Mouse (Mus musculus) heart, embryonic 15.5 days (tissue): ENCODE measurements at regions not wholly inside any gene's neighbourhood (a gene's known extent, or its start where the extent isn't known, plus 50 kb on each side); places are given as distances from the start of the nearest gene placed in this dataset.

Experiments
- ATAC-seq: fragments of 200-750 bp; cut with Nextera tagmentation; replicated peaks from 2 replicates; pipeline ENCODE4 v1.8.0; 2017; ENCODE audit warnings: low read depth, moderate TSS enrichment; ENCODE audit not compliant: insufficient number of reproducible peaks, insufficient read depth, low FRiP score
- H3K27ac ChIP-seq: fragments of 300-500 bp; sonication (generic); 2 replicates; pipeline ENCODE4 v1.5.1; 2015; ENCODE audit warnings: mild to moderate bottlenecking, inconsistent platforms
- H3K27me3 ChIP-seq: fragments of 300-500 bp; sonication (generic); 2 replicates; pipeline ENCODE4 v1.6.1; 2015; ENCODE audit warnings: inconsistent platforms
- H3K36me3 ChIP-seq: fragments of 300-500 bp; sonication (generic); 2 replicates; pipeline ENCODE4 v1.6.1; 2015; ENCODE audit warnings: mild to moderate bottlenecking, inconsistent platforms
- H3K4me1 ChIP-seq: fragments of 300-500 bp; sonication (generic); replicated peaks from 2 replicates; pipeline ENCODE4 v1.6.1; 2015; ENCODE audit warnings: inconsistent platforms
- H3K4me2 ChIP-seq: fragments of 300-500 bp; sonication (generic); 2 replicates; pipeline ENCODE4 v1.6.1; 2015; ENCODE audit warnings: inconsistent platforms, mild to moderate bottlenecking, moderate library complexity
- H3K4me3 ChIP-seq: fragments of 300-500 bp; sonication (generic); 2 replicates; pipeline ENCODE4 v1.5.1; 2015; ENCODE audit warnings: mild to moderate bottlenecking, inconsistent platforms
- H3K9ac ChIP-seq: fragments of 300-500 bp; sonication (generic); 2 replicates; pipeline ENCODE4 v1.6.1; 2015; ENCODE audit warnings: mild to moderate bottlenecking, inconsistent platforms
- H3K9me3 ChIP-seq: fragments of 300-500 bp; sonication (generic); replicated peaks from 2 replicates; pipeline ENCODE4 v1.6.1; 2016; ENCODE audit warnings: inconsistent platforms
- WGBS: fragments of 180-500 bp; shearing (Covaris S2); methylation state at CpG from one replicate; pipeline ENCODE4 v1.1.7; 2015; ENCODE audit warnings: mixed read lengths; 5-methylcytosine and 5-hydroxymethylcytosine counted together

DNA sequence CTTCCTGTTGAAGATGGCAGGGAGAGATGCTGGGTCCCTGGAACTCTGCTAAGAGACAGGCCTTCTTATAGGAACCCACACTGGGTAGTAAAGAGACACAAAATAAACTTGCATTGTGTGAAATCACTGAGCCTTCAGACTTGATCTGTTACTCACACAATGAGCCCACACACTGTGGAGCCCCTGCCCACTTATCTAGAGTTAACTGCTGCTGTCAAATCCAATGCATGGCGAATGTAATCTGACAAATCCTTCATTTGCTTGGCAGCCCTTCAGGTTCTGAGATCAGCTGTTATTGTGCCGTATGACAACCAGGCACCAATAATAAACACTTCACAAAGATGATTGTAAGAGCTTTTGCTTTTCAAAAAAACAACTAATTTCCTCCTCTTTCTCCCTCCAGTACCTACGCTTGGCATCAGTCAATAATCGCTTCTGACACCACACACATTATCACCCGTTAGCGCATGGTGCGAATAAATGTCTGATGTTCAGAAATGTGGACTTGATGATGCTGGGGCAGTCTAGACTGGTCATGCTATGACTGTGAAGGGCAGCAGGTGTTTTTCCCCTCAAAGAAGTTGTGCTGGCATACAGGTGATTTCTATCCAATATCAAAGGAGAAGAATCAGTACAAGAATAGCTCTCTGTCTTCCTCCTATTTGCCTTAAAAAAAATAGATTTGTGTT is 81.4 kb upstream of the Ptgfrn start:
- no peaks in the 10 kb centered on the region for H3K27me3 ChIP-seq
- H3K36me3 ChIP-seq = no peaks in the 10 kb centered on the region
- no peak overlapping the region for H3K4me2 ChIP-seq
- ATAC-seq = no peak
- 64% methylated on average over 7 of the region's 7 CpGs for WGBS
- H3K27ac ChIP-seq = no peak overlapping the region
- H3K9me3 ChIP-seq = no peaks in the 10 kb centered on the region
- H3K4me1 ChIP-seq = peaks cover 10% of the 10 kb centered on the region
- H3K4me3 ChIP-seq = no peak overlapping the region
- H3K9ac ChIP-seq = no peak overlapping the region

DNA sequence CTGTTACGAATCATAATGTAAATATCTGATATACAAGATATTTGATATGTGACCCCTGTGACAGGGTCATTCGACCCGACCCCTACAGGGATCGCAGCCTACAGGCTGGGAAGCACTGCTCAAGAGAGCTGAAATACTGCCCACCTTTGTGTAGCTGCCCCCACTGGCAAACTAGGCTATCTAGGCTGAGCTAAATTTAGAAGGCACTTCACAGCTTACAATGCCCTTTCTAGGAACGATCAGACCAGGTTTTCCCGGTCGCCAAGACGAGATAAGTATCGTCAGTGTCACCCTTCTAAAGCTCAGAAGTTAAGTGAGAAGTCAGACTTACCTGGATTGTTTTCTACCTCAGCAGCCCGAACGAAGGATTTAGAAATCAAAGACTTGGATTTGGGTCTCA is 71.9 kb upstream of the Ptgfrn start:
- H3K27me3 ChIP-seq = no peaks in the 10 kb centered on the region
- H3K4me2 ChIP-seq = peak overlapping the region; percentile 33
- H3K9me3 ChIP-seq = no peaks in the 10 kb centered on the region; the same call in 1 of the 2 replicates
- 43% methylated on average over 11 of the region's 11 CpGs for WGBS
- ATAC-seq = no peak; the same call in 1 of the 2 replicates
- peak overlapping the region; percentile 46; the same call in 1 of the 2 replicates for H3K27ac ChIP-seq
- H3K9ac ChIP-seq = no peak overlapping the region
- H3K4me1 ChIP-seq = 0 out of 2 replicates have a peak, but pooled peaks cover 5% of the 10 kb centered on the region
- no peak overlapping the region for H3K4me3 ChIP-seq
- no peaks in the 10 kb centered on the region for H3K36me3 ChIP-seq

DNA sequence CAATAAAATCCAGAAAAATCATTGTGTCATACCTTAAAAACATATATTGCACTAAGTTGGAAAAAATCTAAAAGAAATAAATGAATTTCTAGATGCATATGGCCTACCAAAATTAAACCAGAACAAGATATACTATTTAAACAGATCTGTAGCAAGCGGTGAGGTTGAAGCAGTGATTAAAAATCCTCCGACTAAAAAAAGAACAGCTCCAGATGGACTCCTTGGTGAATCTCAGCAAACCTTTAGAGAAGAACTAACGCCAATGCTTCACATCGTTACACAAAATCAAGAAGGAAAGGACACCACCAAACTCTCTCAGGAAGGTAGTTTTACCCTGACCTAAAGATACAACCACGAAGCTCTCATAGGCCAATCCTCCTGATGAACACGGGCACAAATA is 63.9 kb upstream of the Ptgfrn start:
- H3K36me3 ChIP-seq = no peaks in the 10 kb centered on the region
- no peak overlapping the region for H3K4me2 ChIP-seq
- no peaks in the 10 kb centered on the region for H3K27me3 ChIP-seq
- ATAC-seq = no peak
- H3K27ac ChIP-seq = no peak overlapping the region
- no peaks in the 10 kb centered on the region; the same call in 1 of the 2 replicates for H3K9me3 ChIP-seq
- no peak overlapping the region for H3K4me3 ChIP-seq
- no peak overlapping the region for H3K9ac ChIP-seq
- H3K4me1 ChIP-seq = peaks cover under 1% of the 10 kb centered on the region; the same call in 1 of the 2 replicates
- WGBS = 81% methylated on average over 6 of the region's 6 CpGs

DNA sequence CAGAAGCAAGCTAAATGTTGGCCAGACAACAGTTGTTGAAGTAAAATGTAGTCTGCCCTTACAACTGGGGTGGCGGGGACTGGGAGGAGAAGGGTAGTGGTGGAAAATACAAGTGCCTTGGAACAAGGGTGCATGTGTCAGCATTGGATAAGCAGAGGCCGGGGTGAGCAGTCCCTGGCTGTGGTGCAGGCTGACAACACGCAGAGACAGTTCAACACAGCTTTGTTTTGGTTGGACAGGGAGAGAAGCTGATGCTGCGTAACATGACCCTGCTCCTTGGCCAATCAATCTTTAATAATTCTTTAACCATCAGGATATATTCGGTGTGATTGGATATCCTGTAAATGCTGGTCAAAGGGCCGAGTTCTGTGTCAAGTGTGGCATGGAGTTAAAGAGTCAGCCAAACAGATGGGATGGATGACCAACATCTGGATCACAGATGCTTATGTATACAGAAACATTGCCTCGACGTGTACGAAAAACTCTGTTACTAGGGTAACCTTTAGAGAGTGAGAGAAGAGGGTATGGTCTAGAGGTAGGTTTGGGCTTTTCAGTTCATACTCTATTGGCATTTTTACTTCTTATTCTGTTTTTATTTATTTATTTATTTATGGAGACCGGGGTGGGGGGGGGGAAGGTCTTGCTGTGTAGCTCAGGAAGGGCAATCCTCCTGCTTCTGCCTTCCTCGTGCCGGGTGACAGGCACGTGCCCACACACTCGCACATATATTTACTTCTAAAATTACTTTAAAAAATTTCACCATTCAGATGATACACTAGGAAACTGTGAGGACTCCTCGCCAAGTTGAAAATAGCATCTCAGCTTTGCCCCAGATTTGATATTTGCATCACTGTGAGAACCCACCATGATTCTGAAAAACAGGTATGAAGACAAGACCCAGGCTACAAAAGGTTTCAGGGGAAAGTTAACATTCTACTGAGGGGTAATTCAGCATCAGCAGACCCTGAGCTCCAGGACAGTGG is 60.2 kb upstream of the Ptgfrn start:
- Histone ChIP-seq H3K4me3 (no peak overlapping the region), H3K27ac (no peak overlapping the region), H3K4me2 (no peak overlapping the region), H3K36me3 (no peaks in the 10 kb centered on the region), H3K4me1 (peaks cover 7% of the 10 kb centered on the region; the same call in 1 of the 2 replicates), H3K9ac (no peak overlapping the region), H3K9me3 (no peaks in the 10 kb centered on the region), H3K27me3 (no peaks in the 10 kb centered on the region)
- WGBS = 78% methylated on average over 15 of the region's 15 CpGs
- ATAC-seq = no peak

DNA sequence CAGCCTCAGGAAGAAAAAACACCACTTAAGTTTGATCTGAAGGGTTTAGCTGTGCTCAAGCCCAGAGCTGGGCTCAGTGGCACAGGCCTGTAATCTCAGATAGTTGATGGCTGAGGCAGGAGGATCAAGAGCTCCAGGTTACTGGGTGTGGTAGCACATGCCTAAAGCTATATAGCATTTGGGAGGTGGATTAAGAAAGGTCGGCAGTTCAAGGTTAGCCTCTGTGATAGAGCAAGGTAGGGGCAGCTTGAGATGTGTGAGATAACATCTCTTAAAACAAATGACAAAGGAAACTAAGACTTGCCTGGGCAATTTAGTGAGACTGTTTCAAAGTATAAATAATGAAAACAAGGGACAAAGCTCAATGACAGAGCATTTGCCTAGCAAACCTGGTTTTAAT is 56.9 kb upstream of the Ptgfrn start:
- no peak for ATAC-seq
- 69% methylated on average over 1 of the region's 1 CpGs for WGBS
- no peaks in the 10 kb centered on the region for H3K36me3 ChIP-seq

DNA sequence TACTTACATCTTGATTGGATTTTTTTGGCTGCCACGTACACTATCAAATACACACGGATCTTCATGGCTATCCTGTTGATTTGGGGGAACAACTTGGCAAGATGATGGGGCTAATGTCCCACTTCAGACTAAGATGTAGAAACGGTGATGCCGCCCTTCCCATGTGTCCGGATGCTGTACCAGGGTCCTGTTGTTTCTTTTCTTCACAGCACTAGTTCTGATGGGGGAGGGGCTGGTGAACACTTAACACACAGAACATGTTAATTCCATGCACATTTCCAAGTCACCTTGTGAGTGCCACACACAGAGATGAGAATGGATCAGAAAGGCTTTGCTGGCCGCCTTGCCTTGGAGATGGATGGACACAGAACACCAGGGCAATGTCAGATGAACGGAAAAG is 56.5 kb upstream of the Ptgfrn start:
- Histone ChIP-seq H3K9me3 (no peaks in the 10 kb centered on the region), H3K27ac (no peak overlapping the region), H3K27me3 (no peaks in the 10 kb centered on the region), H3K4me1 (peaks cover 34% of the 10 kb centered on the region), H3K4me3 (no peak overlapping the region), H3K9ac (no peak overlapping the region), H3K4me2 (no peak overlapping the region), H3K36me3 (no peaks in the 10 kb centered on the region)
- WGBS = 92% methylated on average over 7 of the region's 7 CpGs
- ATAC-seq = no peak

More for the DNA sequence above, 56.9 kb upstream of the Ptgfrn start:
- H3K27me3 ChIP-seq = no peaks in the 10 kb centered on the region
- H3K4me3 ChIP-seq = no peak overlapping the region
- no peaks in the 10 kb centered on the region for H3K9me3 ChIP-seq
- H3K27ac ChIP-seq = no peak overlapping the region
- no peak overlapping the region for H3K9ac ChIP-seq
- no peak overlapping the region for H3K4me2 ChIP-seq
- peaks cover 29% of the 10 kb centered on the region for H3K4me1 ChIP-seq

DNA sequence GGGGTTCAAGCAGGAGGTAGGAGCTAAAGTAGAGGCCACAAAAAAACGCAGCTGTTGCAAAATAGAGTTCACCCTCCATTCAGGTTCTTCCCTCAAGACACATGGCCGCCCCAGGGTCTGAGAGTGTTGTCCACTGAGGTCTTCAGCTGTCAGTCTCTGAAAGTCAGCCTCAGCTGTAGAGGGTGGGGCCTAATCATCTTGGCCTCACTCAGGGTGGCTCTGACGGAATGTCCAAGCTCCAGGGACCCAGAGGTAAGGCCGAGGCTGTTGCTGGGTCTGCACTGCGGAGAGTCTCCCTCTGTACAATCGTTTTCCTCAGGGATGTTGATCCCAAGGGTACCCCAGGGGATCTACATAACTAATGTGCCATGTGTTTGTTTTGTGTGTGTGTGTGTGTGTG is 55.2 kb upstream of the Ptgfrn start:
- no peak overlapping the region for H3K9ac ChIP-seq
- no peak overlapping the region for H3K4me3 ChIP-seq
- H3K4me1 ChIP-seq = peaks cover 40% of the 10 kb centered on the region
- no peak overlapping the region for H3K4me2 ChIP-seq
- H3K9me3 ChIP-seq = no peaks in the 10 kb centered on the region
- 73% methylated on average over 6 of the region's 6 CpGs for WGBS
- H3K36me3 ChIP-seq = no peaks in the 10 kb centered on the region
- no peaks in the 10 kb centered on the region for H3K27me3 ChIP-seq
- no peak for ATAC-seq
- H3K27ac ChIP-seq = no peak overlapping the region

DNA sequence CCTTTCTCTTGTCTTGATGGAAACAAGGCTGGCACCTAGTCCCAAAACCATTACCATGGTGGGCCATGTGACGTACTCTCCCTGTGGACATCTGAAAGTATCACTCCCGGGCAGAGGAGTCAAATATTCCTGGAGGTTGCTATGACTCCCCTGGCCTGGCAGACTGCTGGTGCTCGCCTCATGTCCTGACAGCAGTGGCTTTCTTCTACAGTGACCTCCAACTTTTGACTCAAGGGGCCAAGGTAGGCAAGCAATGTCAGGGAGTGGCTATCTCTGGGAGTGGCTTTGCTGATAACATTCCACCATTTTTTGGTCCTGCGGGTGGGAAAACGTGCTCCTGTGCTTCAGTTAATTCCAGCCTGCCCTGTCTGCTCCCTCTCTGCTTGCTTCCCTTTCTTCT is 54.7 kb upstream of the Ptgfrn start:
- H3K4me1 ChIP-seq = peaks cover 40% of the 10 kb centered on the region
- 59% methylated on average over 5 of the region's 5 CpGs for WGBS
- no peak for ATAC-seq

DNA sequence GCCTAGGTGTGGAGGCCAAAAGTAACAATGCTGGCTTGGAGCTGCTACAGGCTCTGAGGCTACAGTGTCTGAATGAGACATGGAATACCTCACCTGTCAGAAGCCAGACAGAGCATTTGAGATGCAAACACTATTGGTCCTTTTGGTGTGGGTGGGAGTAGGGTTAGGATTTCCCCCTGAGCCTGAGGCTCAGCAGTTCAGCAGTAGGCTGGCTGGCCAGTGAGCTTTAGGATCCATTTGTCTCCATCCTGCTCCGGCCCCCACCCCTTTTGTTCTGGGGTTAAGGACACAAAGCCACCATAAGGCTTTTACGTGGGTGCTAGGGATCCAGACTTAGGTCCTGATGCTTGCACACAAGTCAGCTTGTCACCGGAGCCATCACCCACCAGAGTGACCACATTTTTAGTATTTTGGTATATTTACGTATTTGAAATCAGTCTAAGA is 53.9 kb upstream of the Ptgfrn start:
- Histone ChIP-seq H3K4me3 (no peak overlapping the region), H3K4me1 (peaks cover 40% of the 10 kb centered on the region), H3K27ac (no peak overlapping the region), H3K36me3 (no peaks in the 10 kb centered on the region), H3K9me3 (no peaks in the 10 kb centered on the region), H3K4me2 (no peak overlapping the region), H3K9ac (no peak overlapping the region), H3K27me3 (no peaks in the 10 kb centered on the region)
- WGBS = 82% methylated on average over 4 of the region's 4 CpGs
- no peak for ATAC-seq

More for the DNA sequence above, 54.7 kb upstream of the Ptgfrn start:
- no peaks in the 10 kb centered on the region for H3K9me3 ChIP-seq
- no peak overlapping the region for H3K9ac ChIP-seq
- no peaks in the 10 kb centered on the region for H3K36me3 ChIP-seq
- H3K4me3 ChIP-seq = no peak overlapping the region
- H3K4me2 ChIP-seq = no peak overlapping the region
- H3K27ac ChIP-seq = no peak overlapping the region
- no peaks in the 10 kb centered on the region for H3K27me3 ChIP-seq

DNA sequence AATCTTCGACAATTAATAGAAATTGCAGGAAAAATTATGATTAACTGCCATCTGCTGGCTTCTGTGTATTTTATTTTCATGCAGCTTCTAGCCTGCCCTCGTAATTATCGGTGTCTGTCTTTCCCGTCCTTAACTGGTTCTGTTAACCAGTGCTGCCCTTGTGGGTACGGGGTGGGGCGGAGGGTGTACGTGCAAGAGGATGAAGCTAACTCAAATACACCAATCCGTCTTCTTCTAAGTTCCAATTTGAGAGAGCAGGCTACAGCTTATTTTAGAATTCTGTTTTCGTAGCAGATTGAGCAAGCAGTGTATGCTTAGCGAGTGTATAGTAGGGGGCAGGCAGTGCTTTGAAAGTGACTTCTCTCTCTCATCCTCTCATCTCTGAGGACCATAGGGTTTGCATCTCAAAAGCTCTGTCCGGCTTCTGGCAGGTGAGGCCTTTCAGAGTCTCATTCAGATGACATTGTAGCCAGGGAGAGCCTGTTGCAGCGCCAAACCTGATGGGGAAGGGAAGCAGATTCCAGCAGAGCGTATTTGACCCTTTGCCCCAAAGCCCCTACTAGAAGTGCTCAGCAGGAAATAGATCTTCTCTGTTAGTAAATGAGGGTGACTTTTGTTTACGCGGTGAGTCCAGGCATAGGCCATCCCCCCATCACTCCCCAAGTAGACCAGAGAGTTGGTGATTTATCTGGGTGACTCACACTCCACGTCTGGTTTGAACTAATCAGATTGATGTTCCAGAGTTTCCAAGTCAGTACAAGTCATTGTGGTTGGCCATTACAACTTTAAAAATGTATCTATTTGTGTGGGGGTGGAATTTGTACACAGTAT is 53.3 kb upstream of the Ptgfrn start:
- H3K27ac ChIP-seq = peak overlapping the region; percentile 62; the same call in 1 of the 2 replicates
- ATAC-seq = no peak
- H3K9me3 ChIP-seq = no peaks in the 10 kb centered on the region
- peaks cover 34% of the 10 kb centered on the region for H3K4me1 ChIP-seq
- H3K36me3 ChIP-seq = no peaks in the 10 kb centered on the region
- no peaks in the 10 kb centered on the region for H3K27me3 ChIP-seq
- H3K9ac ChIP-seq = no peak overlapping the region
- H3K4me3 ChIP-seq = no peak overlapping the region
- H3K4me2 ChIP-seq = peak overlapping the region; percentile 39; the same call in 1 of the 2 replicates
- 51% methylated on average over 16 of the region's 16 CpGs for WGBS
